Mouse (Mus musculus) CH12.LX (cell line): ENCODE measurements around the gene Ccdc162. TPM values are rescaled to one million over a fixed set of nuclear protein-coding genes. Genes with fewer than 3 reads are reported as not detected.
A peak's percentile ranks its signal among the peaks of the same experiment; 100 is the strongest.

ENCODE experiments used
- DNase-seq: peaks from one replicate; pipeline ENCODE4 v3.0.0-alpha.2; 2013; ENCODE audit errors: extremely low read depth
- H3K27ac ChIP-seq: 2 replicates; pipeline ENCODE4 v1.5.1; 2012; ENCODE audit warnings: low read depth, mild to moderate bottlenecking, control low read depth, moderate library complexity; ENCODE audit not compliant: insufficient read depth
- H3K27me3 ChIP-seq: replicated peaks from 2 replicates; pipeline ENCODE3; 2012; ENCODE audit warnings: inconsistent platforms
- H3K36me3 ChIP-seq, 2 experiments: replicated peaks in 1 of 2; 2 replicates each; pipeline versions ENCODE3 to v1.6.1; 2012; ENCODE audit warnings: inconsistent platforms in 1 of 2, low read length in 1 of 2, mild to moderate bottlenecking in 1 of 2, mixed read lengths in 1 of 2, moderate library complexity in 1 of 2; ENCODE audit not compliant: control insufficient read depth in 1 of 2, insufficient read depth in 1 of 2
- H3K4me1 ChIP-seq, 2 experiments: 2 replicates each; pipeline ENCODE4 v1.6.1; 2012; ENCODE audit warnings: inconsistent platforms in 1 of 2, moderate library complexity in 1 of 2; ENCODE audit not compliant: insufficient read depth in 2 of 2, control insufficient read depth in 1 of 2
- H3K4me2 ChIP-seq: 2 replicates; pipeline ENCODE4 v1.6.1; 2012; ENCODE audit warnings: low read depth, mild to moderate bottlenecking, control low read depth; ENCODE audit not compliant: poor library complexity, insufficient read depth, severe bottlenecking
- H3K4me3 ChIP-seq, 3 experiments: fragments of 150-350 bp in 1 of 3; sonication (generic) in 1 of 3; replicated peaks in 1 of 3; 2 replicates each; pipeline versions ENCODE3 to v1.5.1; 2011 to 2012; ENCODE audit warnings: low read depth in 2 of 3, low read length in 2 of 3, mild to moderate bottlenecking in 2 of 3, moderate library complexity in 2 of 3, control low read depth in 1 of 3, improper control_type of control experiment in 1 of 3, inconsistent platforms in 1 of 3, mixed read lengths in 1 of 3; ENCODE audit not compliant: poor library complexity in 1 of 3
- H3K79me2 ChIP-seq: replicated peaks from 2 replicates; pipeline ENCODE4 v1.6.1; 2012; ENCODE audit warnings: mild to moderate bottlenecking, moderate library complexity; ENCODE audit not compliant: control insufficient read depth, poor library complexity, insufficient read depth, severe bottlenecking; ENCODE audit errors: extremely low read depth
- H3K9ac ChIP-seq: 2 replicates; pipeline ENCODE4 v1.6.1; 2012; ENCODE audit warnings: low read depth, mild to moderate bottlenecking, control low read depth, moderate library complexity; ENCODE audit not compliant: insufficient read depth
- H3K9me3 ChIP-seq: replicated peaks from 2 replicates; pipeline ENCODE3; 2012; ENCODE audit warnings: low read length, inconsistent platforms, mixed read lengths
- CTCF ChIP-seq, 2 experiments: IDR thresholded peaks in 1 of 2; conservative IDR thresholded peaks in 1 of 2; 2 replicates each; pipeline ENCODE4 v1.5.1; 2011 to 2012; ENCODE audit warnings: low read depth in 2 of 2, low read length in 2 of 2, improper control_type of control experiment in 1 of 2, inconsistent platforms in 1 of 2, mild to moderate bottlenecking in 1 of 2, moderate library complexity in 1 of 2
- E2F4 ChIP-seq: IDR thresholded peaks from 2 replicates; pipeline ENCODE4 v1.6.1; 2011; ENCODE audit warnings: low read depth, low read length, improper control_type of control experiment; ENCODE audit not compliant: insufficient replicate concordance
- EP300 ChIP-seq: IDR thresholded peaks from 2 replicates; pipeline ENCODE4 v1.6.1; 2011; ENCODE audit warnings: low read length, improper control_type of control experiment
- ETS1 ChIP-seq: conservative IDR thresholded peaks from 2 replicates; pipeline ENCODE4 v1.6.1; 2012; ENCODE audit warnings: low read depth, mild to moderate bottlenecking, inconsistent platforms, low read length, improper control_type of control experiment, moderate library complexity
- GABPA ChIP-seq: IDR thresholded peaks from 2 replicates; pipeline ENCODE4 v1.6.1; 2012; ENCODE audit warnings: low read depth, low read length, improper control_type of control experiment, inconsistent platforms; ENCODE audit not compliant: insufficient replicate concordance
- HCFC1 ChIP-seq: IDR thresholded peaks from 2 replicates; pipeline ENCODE4 v1.6.1; 2012; ENCODE audit warnings: low read depth, mild to moderate bottlenecking, inconsistent platforms, low read length, improper control_type of control experiment
- JUN ChIP-seq: IDR thresholded peaks from 2 replicates; pipeline ENCODE4 v1.6.1; 2011; ENCODE audit warnings: low read depth, mild to moderate bottlenecking, low read length, improper control_type of control experiment, moderate library complexity; ENCODE audit not compliant: insufficient read depth
- JUND ChIP-seq: conservative IDR thresholded peaks from 2 replicates; pipeline ENCODE4 v1.6.1; 2011; ENCODE audit warnings: low read depth, low read length, improper control_type of control experiment
- MXI1 ChIP-seq: IDR thresholded peaks from 2 replicates; pipeline ENCODE4 v1.6.1; 2011; ENCODE audit warnings: mild to moderate bottlenecking, low read depth, low read length, improper control_type of control experiment
- MYC ChIP-seq: IDR thresholded peaks from 2 replicates; pipeline ENCODE4 v1.6.1; 2011; ENCODE audit warnings: low read depth, mild to moderate bottlenecking, improper control_type of control experiment, low read length
- POLR2A ChIP-seq: IDR thresholded peaks from 2 replicates; pipeline ENCODE4 v1.6.1; 2011; ENCODE audit warnings: low read depth, mild to moderate bottlenecking, improper control_type of control experiment, low read length
- UBTF ChIP-seq: IDR thresholded peaks from 2 replicates; pipeline ENCODE4 v1.6.1; 2012; ENCODE audit warnings: low read depth, mild to moderate bottlenecking, inconsistent platforms, low read length, improper control_type of control experiment, moderate library complexity
- USF2 ChIP-seq: conservative IDR thresholded peaks from 2 replicates; pipeline ENCODE4 v1.6.1; 2011; ENCODE audit warnings: low read depth, low read length, improper control_type of control experiment
- ZKSCAN1 ChIP-seq: IDR thresholded peaks from 2 replicates; pipeline ENCODE4 v1.6.1; 2012; ENCODE audit warnings: low read depth, inconsistent platforms, low read length, improper control_type of control experiment, borderline replicate concordance
- ZNF384 ChIP-seq: IDR thresholded peaks from 2 replicates; pipeline ENCODE4 v1.6.1; 2012; ENCODE audit warnings: low read depth, low read length, improper control_type of control experiment, inconsistent platforms
- dilution Hi-C: fragments of 300-500 bp; cut with MboI; formaldehyde crosslinking; loops from 2 replicates; pipeline ENCODE4 v1.14.3; 2020; ENCODE audit warnings: low sequenced_read_pairs; ENCODE audit not compliant: extremely low pct_unique_long_range_greater_than_20kb, extremely low pct_ligation_motif_present
- in situ Hi-C: fragments of 300-500 bp; cut with MboI; formaldehyde crosslinking; loops from 3 replicates; pipeline ENCODE4 v1.14.3; 2019; ENCODE audit warnings: low sequenced_read_pairs, low pct_ligation_motif_present, low pct_unique_long_range_greater_than_20kb, mixed read lengths
- polyA plus RNA-seq: library from polyadenylated mRNA; unstranded; fragments of >175 nt; gene quantifications from 2 replicates; pipeline ENCODE4 v1.2.1, GENCODE M21; 2012; ENCODE audit warnings: low read depth; ENCODE audit not compliant: insufficient read length
- total RNA-seq, 2 experiments: library from RNA; depleted of rRNA; stranded (reverse); fragments of 300-350 nt in 1 of 2; fragments of >200 nt in 1 of 2; gene quantifications; 2 replicates each; pipeline ENCODE4 v1.2.3; 2012 to 2014

Gene Ccdc162
- total and polyA plus RNA-seq, 3 experiments = 0.64 to 1.3 (median 1.3) TPM

DNA sequence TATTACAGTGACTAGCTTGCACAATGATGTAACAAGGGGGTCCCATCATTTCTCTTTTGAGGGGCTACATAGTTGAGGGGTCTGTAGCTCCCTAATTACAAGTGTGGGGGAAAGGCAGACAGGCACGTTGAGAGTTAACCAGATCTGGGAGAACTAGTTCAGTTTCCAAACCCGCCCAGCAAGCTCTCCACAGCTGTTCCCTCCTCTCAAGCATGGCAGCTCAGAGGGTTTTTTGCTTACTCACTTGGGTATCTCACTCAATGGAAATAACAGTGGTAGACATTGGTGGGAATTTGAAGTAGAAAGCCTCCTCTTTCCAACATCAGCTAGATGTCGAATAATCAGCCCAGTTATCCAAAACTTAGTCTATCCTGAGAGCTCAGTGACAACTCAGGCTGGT is 161.4 kb downstream of the Ccdc162 start:
- H3K27me3 ChIP-seq = no peaks in the 10 kb centered on the region
- H3K79me2 ChIP-seq = no peaks in the 10 kb centered on the region
- H3K4me2 ChIP-seq = no peak overlapping the region
- TF ChIP-seq HCFC1 = no peak
- peak; percentile 7; the same call in 1 of the 2 replicates for TF ChIP-seq EP300
- no peak for TF ChIP-seq MXI1
- no peak for TF ChIP-seq UBTF
- no peak for TF ChIP-seq JUND
- peaks cover 4 to 39% of the 10 kb centered on the region in 2 experiments for H3K4me1 ChIP-seq
- in situ Hi-C loops (no loop called here), dilution Hi-C loops (no loop called here)
- H3K9me3 ChIP-seq = peaks cover 5% of the 10 kb centered on the region
- H3K27ac ChIP-seq = no peak overlapping the region
- H3K9ac ChIP-seq = no peak overlapping the region
- H3K36me3 ChIP-seq = no peaks in the 10 kb centered on the region
- no peak overlapping the region for H3K4me3 ChIP-seq
- DNase-seq = no peak

DNA sequence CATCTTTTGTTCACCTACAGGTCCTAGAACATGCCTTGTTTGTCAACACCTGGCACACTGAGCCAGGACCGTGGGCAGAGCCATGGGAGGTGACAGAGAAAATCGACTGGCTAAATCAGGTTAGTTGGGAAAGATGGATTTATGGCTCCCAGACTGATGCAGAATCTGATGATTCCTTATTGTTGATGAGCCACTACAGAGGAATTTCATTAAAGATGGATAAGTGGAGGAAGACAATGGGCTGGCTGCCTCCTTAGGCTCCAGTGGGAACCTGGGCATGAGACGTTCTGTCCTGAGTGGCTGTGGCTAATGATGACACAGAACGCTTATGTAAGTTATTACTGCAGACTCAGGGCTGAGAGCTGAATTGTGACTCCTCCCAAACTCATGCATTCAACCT is 162.7 kb downstream of the Ccdc162 start:
- Histone ChIP-seq H3K9ac (no peak overlapping the region), H3K36me3 (no peaks in the 10 kb centered on the region), H3K27me3 (no peaks in the 10 kb centered on the region), H3K4me1 (peaks cover 4 to 39% of the 10 kb centered on the region in 2 experiments), H3K79me2 (no peaks in the 10 kb centered on the region), H3K4me2 (no peak overlapping the region), H3K9me3 (peaks cover 8% of the 10 kb centered on the region), H3K27ac (no peak overlapping the region), H3K4me3 (no peak overlapping the region)
- DNase-seq = no peak
- dilution Hi-C loops (no loop called here), in situ Hi-C loops (no loop called here)
- TF ChIP-seq E2F4 = no peak
- TF ChIP-seq CTCF (conservative IDR thresholded peaks at IDR 0.05 in 1 of 2, IDR thresholded peaks at IDR 0.05 in 1 of 2; ENCODE audit: low read depth in 2 of 2, low read length in 2 of 2) = no peak
- no peak for TF ChIP-seq HCFC1
- TF ChIP-seq MYC = no peak
- no peak for TF ChIP-seq GABPA
- no peak for TF ChIP-seq POLR2A
- no peak for TF ChIP-seq JUN
- no peak for TF ChIP-seq USF2
- TF ChIP-seq ZKSCAN1 = no peak
- TF ChIP-seq ETS1 = no peak
- no peak for TF ChIP-seq ZNF384
- TF ChIP-seq JUND = no peak
